Mouse (Mus musculus) liver (tissue): ENCODE measurements around the gene Fmo4.
A peak's percentile ranks its signal among the peaks of the same experiment; 100 is the strongest.

Experiments
- DNase-seq: peaks from one replicate; pipeline ENCODE4 v3.0.0-alpha.2; 2020; ENCODE audit warnings: mixed read lengths

The Fmo4 gene

GRCm38 (mm10) chr1:162813836-162814156 is at the start of gene Fmo4:
Gene Fmo4, minus strand, starts transcription at chr1:162813972.
- peak; percentile 28 for DNase-seq

- no peak for DNase-seq
These were observed 48.6 kb upstream of the Fmo4 start for GRCm38 (mm10) chr1:162862328-162862727.

DNA sequence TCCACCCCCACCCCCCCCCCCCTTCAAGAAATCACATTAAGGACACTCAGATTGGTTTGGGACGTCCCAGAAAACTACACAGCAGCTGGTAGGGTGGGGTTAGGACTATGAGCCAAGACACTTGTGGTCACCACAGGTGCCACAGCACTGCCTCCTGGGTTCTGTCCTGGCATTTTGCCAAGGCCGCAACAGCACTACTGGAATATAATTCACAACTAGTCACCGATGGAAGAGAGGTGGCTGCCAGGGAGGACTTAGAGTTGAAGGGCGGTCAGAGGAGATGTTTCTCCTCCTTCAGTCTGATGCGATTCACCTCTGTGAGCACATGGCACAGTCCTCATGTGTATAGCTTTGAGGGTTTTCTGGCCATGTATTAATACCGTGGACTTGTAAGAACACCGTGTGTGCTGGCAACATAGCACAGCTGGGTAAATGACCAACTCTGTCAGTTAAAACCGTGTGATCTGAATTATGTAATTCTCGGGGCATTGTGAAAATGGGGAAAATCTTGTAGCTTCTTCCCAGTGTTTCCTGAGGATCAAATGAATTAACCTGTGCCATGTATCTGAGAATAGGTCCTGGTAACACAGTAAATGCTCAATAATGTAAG is 46.3 kb upstream of the Fmo4 start:
- no peak for DNase-seq

GRCm38 (mm10) chr1:162859545-162859976 is 45.8 kb upstream of the Fmo4 start:
- no peak for DNase-seq

- no peak for DNase-seq
These were observed 45.0 kb upstream of the Fmo4 start for GRCm38 (mm10) chr1:162858748-162859130.

GRCm38 (mm10) chr1:162857766-162858747 is 44.3 kb upstream of the Fmo4 start:
- no peak for DNase-seq

DNA sequence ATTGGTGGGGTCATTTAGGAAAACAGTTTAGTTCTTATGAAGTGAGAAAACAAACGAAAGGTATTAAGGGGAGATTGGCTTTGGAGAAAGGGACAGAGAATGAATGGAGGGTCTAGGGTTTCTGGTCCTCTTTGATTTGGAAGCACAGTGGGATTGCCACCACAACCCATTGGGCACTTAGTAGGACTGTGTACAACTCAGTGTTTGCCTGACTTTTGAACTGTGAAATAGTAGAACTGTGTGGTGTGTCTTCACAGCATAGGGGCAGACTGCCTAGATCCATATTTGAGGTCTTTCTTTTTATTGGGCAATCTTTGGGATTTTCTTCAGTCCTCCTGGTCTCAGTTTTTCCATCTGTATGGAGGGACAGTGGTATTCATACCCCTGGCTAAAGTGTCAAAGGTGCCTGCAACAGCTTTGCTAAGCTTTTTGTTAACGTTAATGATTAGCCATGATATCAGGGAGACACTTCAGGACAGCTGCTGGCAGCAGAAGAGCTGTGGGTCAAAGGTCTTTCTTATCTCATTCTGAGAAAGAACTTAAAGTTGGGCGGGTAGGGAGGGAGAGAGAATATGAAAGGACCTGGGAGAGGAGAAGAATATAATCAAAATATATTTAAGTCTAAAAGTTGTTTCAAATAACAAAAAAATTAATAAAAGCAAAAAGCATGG is 40.2 kb upstream of the Fmo4 start:
- no peak for DNase-seq

GRCm38 (mm10) chr1:162847554-162847953 is 33.8 kb upstream of the Fmo4 start:
- DNase-seq: no peak

GRCm38 (mm10) chr1:162840211-162840610 is 26.4 kb upstream of the Fmo4 start:
- DNase-seq: no peak

DNA sequence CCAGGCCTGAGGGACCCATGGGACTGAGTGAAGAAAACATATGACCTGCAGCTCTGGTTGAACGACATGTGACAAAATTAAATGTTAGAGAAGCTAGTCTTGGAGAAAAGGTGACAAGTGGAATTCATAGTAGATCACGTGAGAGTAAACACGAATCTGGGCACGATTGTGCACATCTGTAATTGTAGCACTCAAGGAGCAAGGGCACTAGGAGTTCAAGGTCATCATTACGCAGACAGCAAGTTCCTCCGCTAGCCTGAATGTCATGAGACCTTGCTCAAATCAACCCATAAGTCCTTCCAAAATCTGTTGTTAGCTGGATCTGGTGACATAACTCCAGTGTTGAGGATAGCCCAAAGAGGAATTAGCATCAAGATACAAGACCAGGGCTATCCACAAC is 25.2 kb upstream of the Fmo4 start:
- DNase-seq: no peak

- DNase-seq: no peak
These were observed 20.6 kb upstream of the Fmo4 start for GRCm38 (mm10) chr1:162834342-162834741.

- no peak for DNase-seq
These were observed 18.8 kb upstream of the Fmo4 start for GRCm38 (mm10) chr1:162832574-162832953.

- DNase-seq: no peak
These were observed 18.2 kb upstream of the Fmo4 start for GRCm38 (mm10) chr1:162831838-162832573.

- no peak for DNase-seq
These were observed 5.5 kb upstream of the Fmo4 start for GRCm38 (mm10) chr1:162819280-162819679.

- DNase-seq: no peak
These were observed 1.8 kb upstream of the Fmo4 start for GRCm38 (mm10) chr1:162815381-162816127.

- DNase-seq: no peak
These were observed 1.2 kb upstream of the Fmo4 start for GRCm38 (mm10) chr1:162814932-162815331.

- no peak for DNase-seq
These were observed 483 bp downstream of the Fmo4 start for GRCm38 (mm10) chr1:162813143-162813835.

DNA sequence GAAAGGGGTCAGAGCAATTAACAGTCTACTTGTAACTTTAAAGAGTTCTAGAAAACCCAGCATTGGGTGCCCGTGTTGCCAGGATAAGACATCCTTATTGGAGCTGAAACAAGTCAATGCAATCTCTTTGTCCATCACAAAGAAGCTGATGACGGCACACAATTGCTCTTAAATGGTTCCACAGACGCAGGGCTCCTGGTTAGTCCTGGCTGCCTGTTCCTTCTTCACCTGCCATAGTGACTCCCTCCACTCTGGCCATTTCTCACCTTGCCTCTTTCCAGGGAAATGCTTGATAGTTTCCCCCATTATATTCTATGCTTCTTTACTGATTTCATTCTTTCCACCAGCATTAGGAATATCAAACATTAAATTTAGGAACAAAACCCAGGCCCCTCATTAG is 5.2 kb downstream of the Fmo4 start:
- no peak for DNase-seq

DNA sequence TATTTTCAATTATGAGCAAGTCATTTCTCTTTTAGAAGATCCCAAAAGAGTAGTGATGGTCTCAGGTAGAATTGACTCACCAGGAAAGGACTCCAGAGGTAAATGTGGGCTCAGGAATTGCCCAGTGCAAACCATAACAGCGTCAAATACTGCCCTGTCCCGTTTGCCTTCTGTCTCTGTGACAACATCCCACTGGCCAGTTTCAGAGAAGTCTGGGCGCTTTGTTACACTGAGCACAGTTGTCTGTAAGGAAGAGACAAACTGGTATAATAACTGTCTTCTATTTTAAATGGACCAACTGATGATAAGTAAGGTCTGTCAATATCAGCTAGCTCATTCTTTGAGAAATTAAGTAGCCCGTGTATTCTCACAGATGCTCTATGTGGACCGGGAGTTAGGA is 6.3 kb downstream of the Fmo4 start:
- no peak for DNase-seq

DNA sequence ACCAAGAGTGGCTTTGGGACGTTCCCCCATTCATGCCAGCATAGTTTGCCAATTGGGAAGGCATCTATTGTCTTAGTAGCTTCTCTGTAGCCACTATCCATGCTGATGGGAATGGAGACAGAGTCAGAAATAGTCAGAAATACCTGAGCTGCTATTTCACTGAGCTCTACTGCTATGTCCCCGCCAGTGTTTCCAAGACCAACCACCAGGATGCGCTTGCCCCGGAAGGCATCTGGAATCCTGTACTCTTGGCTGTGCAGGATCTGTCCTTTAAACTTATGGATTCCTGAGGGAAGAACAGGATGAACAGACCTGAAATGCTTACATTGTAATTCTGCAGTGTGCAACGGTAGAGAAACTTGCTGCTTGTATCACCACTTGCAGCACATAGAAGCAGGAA is 8.8 kb downstream of the Fmo4 start:
- no peak for DNase-seq

DNA sequence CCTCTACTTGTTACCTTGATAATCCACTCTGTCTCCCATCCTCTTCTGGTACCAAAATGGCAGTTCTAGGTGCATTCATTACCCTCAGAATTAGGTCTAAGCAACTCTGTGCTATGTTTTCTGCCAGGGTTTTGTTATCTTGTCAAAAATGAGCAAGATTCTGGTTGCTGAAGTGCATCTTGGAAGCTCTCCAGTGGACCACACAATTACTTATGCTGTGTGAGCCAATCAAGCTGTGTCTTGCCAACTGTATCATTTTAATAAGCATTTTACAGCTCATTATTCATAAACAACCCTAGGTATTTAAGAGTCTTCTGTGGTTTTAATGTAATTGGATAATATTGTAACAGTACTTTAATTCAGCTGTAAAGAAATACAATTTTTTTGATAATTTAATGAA is 17.3 kb downstream of the Fmo4 start:
- DNase-seq: no peak
